Mouse (Mus musculus): ENCODE results near the gene Ica1. TPM values are rescaled to one million over a fixed set of nuclear protein-coding genes. Genes with fewer than 3 reads are reported as not detected.

The Ica1 gene
- total and polyA plus RNA-seq, 3 experiments: 3.9 to 7.8 (median 7.0) TPM

DNA sequence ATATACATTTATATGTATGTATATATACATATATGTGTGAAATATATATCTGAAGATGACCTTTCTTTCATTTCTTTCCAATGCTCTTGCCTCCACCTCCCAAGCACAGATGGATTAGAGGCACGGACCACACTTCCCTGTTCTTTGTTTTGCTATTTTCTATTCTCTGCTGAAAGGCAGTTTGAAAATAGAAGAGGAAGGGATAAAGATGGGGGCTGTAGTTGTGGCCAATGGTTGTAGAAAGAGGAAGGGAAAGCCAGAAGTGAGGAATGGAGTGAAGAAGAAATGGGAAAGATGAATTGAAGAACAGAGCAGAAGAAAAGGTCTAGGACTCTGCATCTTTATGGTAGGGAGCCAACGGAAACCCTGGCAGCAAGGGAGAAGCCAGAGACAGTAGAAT lies 122.8 kb downstream of the Ica1 start:
- intact Hi-C loops (cut with DNase I): no loop called here
- Histone ChIP-seq H3K27ac (no peak overlapping the region), H3K4me1 (ENCODE audit: control insufficient read depth, insufficient read depth, low read length) (peaks cover 3% of the 10 kb centered on the region)

DNA sequence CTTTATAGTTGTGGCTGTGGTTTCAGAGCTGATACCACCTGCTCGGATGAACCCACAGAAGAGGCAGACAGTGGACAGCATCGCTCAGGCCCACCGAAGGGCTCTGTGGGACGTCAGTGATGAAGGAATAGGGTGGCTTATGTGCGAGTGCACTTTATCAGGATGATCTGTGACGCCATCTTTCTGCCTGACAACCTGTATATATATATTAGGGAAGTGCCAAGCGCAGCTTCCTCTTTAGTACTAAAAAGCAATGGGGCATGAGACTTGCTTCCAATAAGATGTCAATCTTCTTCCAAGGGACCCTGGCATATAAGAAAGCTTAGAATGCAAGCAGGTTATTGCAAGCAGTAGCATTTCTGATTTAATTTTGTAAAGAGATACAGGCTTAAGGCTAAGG lies 127.9 kb downstream of the Ica1 start:
- H3K4me1 ChIP-seq (ENCODE audit: control insufficient read depth, insufficient read depth, low read length): peaks cover 1% of the 10 kb centered on the region; the same call in 1 of the 2 replicates
- H3K9ac ChIP-seq (ENCODE audit: low read depth, low read length): no peak overlapping the region
- no peak overlapping the region for H3K27ac ChIP-seq
- no peaks in the 10 kb centered on the region for H3K36me3 ChIP-seq (ENCODE audit: control insufficient read depth, insufficient read depth, low read length)
- H3K4me3 ChIP-seq: no peak overlapping the region
- TF ChIP-seq EP300 (IDR thresholded peaks at IDR 0.05; ENCODE audit: insufficient read depth, low read depth, low read length) (no peak), POLR2A (IDR thresholded peaks at IDR 0.05; ENCODE audit: insufficient read depth, low read depth, low read length) (no peak), CTCF (IDR thresholded peaks at IDR 0.05) (no peak)
- intact Hi-C loops (cut with DNase I): no loop called here
- no peak for DNase-seq
- 91% methylated on average over 7 of the region's 7 CpGs for WGBS
- no peaks in the 10 kb centered on the region for H3K27me3 ChIP-seq (ENCODE audit: control insufficient read depth, insufficient read depth, low read length)
- no peaks in the 10 kb centered on the region for H3K79me2 ChIP-seq (replicated peaks; ENCODE audit: control insufficient read depth, insufficient read depth, low read length)

More for the DNA sequence above, 122.8 kb downstream of the Ica1 start:
- H3K79me2 ChIP-seq (replicated peaks; ENCODE audit: control insufficient read depth, insufficient read depth, low read length): no peaks in the 10 kb centered on the region
- H3K27me3 ChIP-seq (ENCODE audit: control insufficient read depth, insufficient read depth, low read length): no peaks in the 10 kb centered on the region
- H3K4me3 ChIP-seq: no peak overlapping the region
- no peak for TF ChIP-seq CTCF (IDR thresholded peaks at IDR 0.05)
- TF ChIP-seq POLR2A (IDR thresholded peaks at IDR 0.05; ENCODE audit: insufficient read depth, low read depth, low read length): no peak
- TF ChIP-seq EP300 (IDR thresholded peaks at IDR 0.05; ENCODE audit: insufficient read depth, low read depth, low read length): no peak
- H3K9ac ChIP-seq (ENCODE audit: low read depth, low read length): no peak overlapping the region
- H3K36me3 ChIP-seq (ENCODE audit: control insufficient read depth, insufficient read depth, low read length): no peaks in the 10 kb centered on the region
- DNase-seq: no peak
- 89% methylated on average over 2 of the region's 2 CpGs for WGBS

- DNase-seq: no peak
- H3K4me3 ChIP-seq: no peak overlapping the region
- no peaks in the 10 kb centered on the region for H3K36me3 ChIP-seq (ENCODE audit: control insufficient read depth, insufficient read depth, low read length)
- no peak overlapping the region for H3K27ac ChIP-seq
- H3K9ac ChIP-seq (ENCODE audit: low read depth, low read length): no peak overlapping the region
- H3K79me2 ChIP-seq (replicated peaks; ENCODE audit: control insufficient read depth, insufficient read depth, low read length): no peaks in the 10 kb centered on the region
- 80% methylated on average over 4 of the region's 4 CpGs for WGBS
- H3K4me1 ChIP-seq (ENCODE audit: control insufficient read depth, insufficient read depth, low read length): no peaks in the 10 kb centered on the region
- intact Hi-C loops (cut with DNase I): no loop called here
- H3K27me3 ChIP-seq (ENCODE audit: control insufficient read depth, insufficient read depth, low read length): no peaks in the 10 kb centered on the region
- TF ChIP-seq POLR2A (IDR thresholded peaks at IDR 0.05; ENCODE audit: insufficient read depth, low read depth, low read length) (no peak), EP300 (IDR thresholded peaks at IDR 0.05; ENCODE audit: insufficient read depth, low read depth, low read length) (no peak), CTCF (IDR thresholded peaks at IDR 0.05) (no peak)
These were observed 128.9 kb downstream of the Ica1 start for GRCm38 (mm10) chr6:8649295-8649865.

- Histone ChIP-seq H3K9ac (ENCODE audit: low read depth, low read length) (no peak overlapping the region), H3K27ac (no peak overlapping the region), H3K79me2 (replicated peaks; ENCODE audit: control insufficient read depth, insufficient read depth, low read length) (no peaks in the 10 kb centered on the region), H3K36me3 (ENCODE audit: control insufficient read depth, insufficient read depth, low read length) (no peaks in the 10 kb centered on the region), H3K4me1 (ENCODE audit: control insufficient read depth, insufficient read depth, low read length) (no peaks in the 10 kb centered on the region), H3K27me3 (ENCODE audit: control insufficient read depth, insufficient read depth, low read length) (no peaks in the 10 kb centered on the region), H3K4me3 (no peak overlapping the region)
- no peak for TF ChIP-seq CTCF (IDR thresholded peaks at IDR 0.05)
- no peak for TF ChIP-seq POLR2A (IDR thresholded peaks at IDR 0.05; ENCODE audit: insufficient read depth, low read depth, low read length)
- no peak for TF ChIP-seq EP300 (IDR thresholded peaks at IDR 0.05; ENCODE audit: insufficient read depth, low read depth, low read length)
- intact Hi-C loops (cut with DNase I): no loop called here
- WGBS: 88% methylated on average over 10 of the region's 10 CpGs
- DNase-seq: no peak
These were observed 129.9 kb downstream of the Ica1 start for GRCm38 (mm10) chr6:8648185-8648901.

GRCm38 (mm10) chr6:8647513-8648184 lies 130.6 kb downstream of the Ica1 start:
- no peaks in the 10 kb centered on the region for H3K36me3 ChIP-seq (ENCODE audit: control insufficient read depth, insufficient read depth, low read length)
- intact Hi-C loops (cut with DNase I): no loop called here
- TF ChIP-seq POLR2A (IDR thresholded peaks at IDR 0.05; ENCODE audit: insufficient read depth, low read depth, low read length): no peak
- no peak for TF ChIP-seq CTCF (IDR thresholded peaks at IDR 0.05)
- TF ChIP-seq EP300 (IDR thresholded peaks at IDR 0.05; ENCODE audit: insufficient read depth, low read depth, low read length): no peak
- no peak overlapping the region for H3K9ac ChIP-seq (ENCODE audit: low read depth, low read length)
- no peaks in the 10 kb centered on the region for H3K79me2 ChIP-seq (replicated peaks; ENCODE audit: control insufficient read depth, insufficient read depth, low read length)
- no peak overlapping the region for H3K4me3 ChIP-seq
- no peaks in the 10 kb centered on the region for H3K4me1 ChIP-seq (ENCODE audit: control insufficient read depth, insufficient read depth, low read length)
- DNase-seq: no peak
- WGBS: 60% methylated on average over 7 of the region's 7 CpGs
- H3K27ac ChIP-seq: no peak overlapping the region
- no peaks in the 10 kb centered on the region for H3K27me3 ChIP-seq (ENCODE audit: control insufficient read depth, insufficient read depth, low read length)

- H3K36me3 ChIP-seq (ENCODE audit: control insufficient read depth, insufficient read depth, low read length): no peaks in the 10 kb centered on the region
- no peak overlapping the region for H3K27ac ChIP-seq
- intact Hi-C loops (cut with DNase I): no loop called here
- H3K79me2 ChIP-seq (replicated peaks; ENCODE audit: control insufficient read depth, insufficient read depth, low read length): no peaks in the 10 kb centered on the region
- TF ChIP-seq EP300 (IDR thresholded peaks at IDR 0.05; ENCODE audit: insufficient read depth, low read depth, low read length) (no peak), CTCF (IDR thresholded peaks at IDR 0.05) (no peak), POLR2A (IDR thresholded peaks at IDR 0.05; ENCODE audit: insufficient read depth, low read depth, low read length) (no peak)
- WGBS: 85% methylated on average over 2 of the region's 2 CpGs
- no peak overlapping the region for H3K4me3 ChIP-seq
- H3K4me1 ChIP-seq (ENCODE audit: control insufficient read depth, insufficient read depth, low read length): no peaks in the 10 kb centered on the region
- no peak for DNase-seq
- H3K9ac ChIP-seq (ENCODE audit: low read depth, low read length): no peak overlapping the region
- H3K27me3 ChIP-seq (ENCODE audit: control insufficient read depth, insufficient read depth, low read length): no peaks in the 10 kb centered on the region
These were observed 132.6 kb downstream of the Ica1 start for GRCm38 (mm10) chr6:8645708-8646107.

All from heart, adult 2 months (tissue).